Mouse (Mus musculus): ENCODE measurements around the gene Arg1.

Arg1 gene

GRCm38 (mm10) chr10:24912576-24912975 lies 14.7 kb downstream of the Arg1 start:
- DNase-seq (ENCODE audit: low spot score in 2 of 2): no peak

GRCm38 (mm10) chr10:24911199-24911598 lies 16.1 kb downstream of the Arg1 start:
- DNase-seq (ENCODE audit: low spot score in 2 of 2): no peak

- no peak for DNase-seq (ENCODE audit: low spot score in 2 of 2)
Measured at GRCm38 (mm10) chr10:24905627-24906026, 21.7 kb downstream of the Arg1 start.

- DNase-seq (ENCODE audit: low spot score in 2 of 2): peak; percentile 31 to 41
Measured at GRCm38 (mm10) chr10:24895927-24896326, 31.4 kb downstream of the Arg1 start.

- no peak for DNase-seq (ENCODE audit: low spot score in 2 of 2)
Measured at GRCm38 (mm10) chr10:24888343-24888742, 38.9 kb downstream of the Arg1 start.

GRCm38 (mm10) chr10:24886008-24886407 lies 41.3 kb downstream of the Arg1 start:
- peak in 1 of 2 experiments; percentile 20 for DNase-seq (ENCODE audit: low spot score in 2 of 2)

GRCm38 (mm10) chr10:24873624-24874023 lies 53.7 kb downstream of the Arg1 start:
- DNase-seq (ENCODE audit: low spot score in 2 of 2): no peak

GRCm38 (mm10) chr10:24869760-24870290 lies 57.5 kb downstream of the Arg1 start, which contains the start of gene Med23:
Gene Med23, plus strand, starts transcription at chr10:24869986.
- peak; percentile 99 for DNase-seq (ENCODE audit: low spot score in 2 of 2)
